Mouse (Mus musculus): ENCODE data around the gene C9orf72. TPM values are rescaled to one million over a fixed set of nuclear protein-coding genes. Genes with fewer than 3 reads are reported as not detected.

C9orf72 gene
- polyA plus RNA-seq, 1 experiment from 2014 or later: 12.0 TPM

GRCm38 (mm10) chr4:35221903-35222302 is 4.1 kb downstream of the C9orf72 start:
- H3K27ac ChIP-seq: no peak overlapping the region
- H3K27me3 ChIP-seq (replicated peaks): no peaks in the 10 kb centered on the region
- H3K36me3 ChIP-seq: no peaks in the 10 kb centered on the region
- H3K4me2 ChIP-seq: no peak overlapping the region
- no peak for ATAC-seq (ENCODE audit: insufficient read depth, low FRiP score, low read depth)
- H3K4me3 ChIP-seq (replicated peaks): no peak overlapping the region
- WGBS: 55% methylated on average over 4 of the region's 4 CpGs
- H3K4me1 ChIP-seq: no peaks in the 10 kb centered on the region
- H3K9ac ChIP-seq: no peak overlapping the region
- H3K9me3 ChIP-seq: no peaks in the 10 kb centered on the region

- Histone ChIP-seq H3K27me3 (replicated peaks) (no peaks in the 10 kb centered on the region), H3K4me1 (no peaks in the 10 kb centered on the region), H3K36me3 (0 out of 2 replicates have a peak, but pooled peaks cover 1% of the 10 kb centered on the region), H3K4me3 (replicated peaks) (no peak overlapping the region), H3K9me3 (no peaks in the 10 kb centered on the region), H3K4me2 (no peak overlapping the region), H3K27ac (no peak overlapping the region), H3K9ac (no peak overlapping the region)
- ATAC-seq (ENCODE audit: insufficient read depth, low FRiP score, low read depth): no peak
- 44% methylated on average over 2 of the region's 2 CpGs for WGBS
Observed at GRCm38 (mm10) chr4:35221131-35221530, 4.8 kb downstream of the C9orf72 start.

GRCm38 (mm10) chr4:35220108-35220731 is 5.8 kb downstream of the C9orf72 start:
- 67% methylated on average over 6 of the region's 6 CpGs for WGBS
- ATAC-seq (ENCODE audit: insufficient read depth, low FRiP score, low read depth): no peak
- Histone ChIP-seq H3K4me2 (no peak overlapping the region), H3K36me3 (0 out of 2 replicates have a peak, but pooled peaks cover 7% of the 10 kb centered on the region), H3K4me1 (no peaks in the 10 kb centered on the region), H3K4me3 (replicated peaks) (no peak overlapping the region), H3K27ac (no peak overlapping the region), H3K27me3 (replicated peaks) (no peaks in the 10 kb centered on the region), H3K9ac (no peak overlapping the region), H3K9me3 (no peaks in the 10 kb centered on the region)

GRCm38 (mm10) chr4:35204659-35205058 is 21.3 kb downstream of the C9orf72 start:
- Histone ChIP-seq H3K27me3 (replicated peaks) (no peaks in the 10 kb centered on the region), H3K4me3 (replicated peaks) (no peak overlapping the region), H3K27ac (no peak overlapping the region), H3K4me2 (no peak overlapping the region), H3K36me3 (peaks cover 8% of the 10 kb centered on the region; the same call in 1 of the 2 replicates), H3K4me1 (no peaks in the 10 kb centered on the region), H3K9ac (no peak overlapping the region), H3K9me3 (no peaks in the 10 kb centered on the region)
- WGBS: 52% methylated on average over 7 of the region's 7 CpGs
- ATAC-seq (ENCODE audit: insufficient read depth, low FRiP score, low read depth): no peak

- H3K36me3 ChIP-seq: peaks cover 8% of the 10 kb centered on the region; the same call in 1 of the 2 replicates
- ATAC-seq (ENCODE audit: insufficient read depth, low FRiP score, low read depth): peak; percentile 14; the same call in 1 of the 2 replicates
- 90% methylated on average over 2 of the region's 2 CpGs for WGBS
- no peaks in the 10 kb centered on the region for H3K9me3 ChIP-seq
- no peak overlapping the region for H3K27ac ChIP-seq
- H3K4me3 ChIP-seq (replicated peaks): no peak overlapping the region
- H3K9ac ChIP-seq: no peak overlapping the region
- H3K27me3 ChIP-seq (replicated peaks): no peaks in the 10 kb centered on the region
- H3K4me1 ChIP-seq: no peaks in the 10 kb centered on the region
- no peak overlapping the region for H3K4me2 ChIP-seq
Observed at GRCm38 (mm10) chr4:35203724-35204123, 22.3 kb downstream of the C9orf72 start.

- ATAC-seq (ENCODE audit: insufficient read depth, low FRiP score, low read depth): no peak
- no peak overlapping the region for H3K4me2 ChIP-seq
- H3K27me3 ChIP-seq (replicated peaks): no peaks in the 10 kb centered on the region
- no peak overlapping the region for H3K27ac ChIP-seq
- H3K4me3 ChIP-seq (replicated peaks): no peak overlapping the region
- no peaks in the 10 kb centered on the region for H3K4me1 ChIP-seq
- H3K9ac ChIP-seq: no peak overlapping the region
- peaks cover 11% of the 10 kb centered on the region for H3K36me3 ChIP-seq
- 75% methylated on average over 5 of the region's 5 CpGs for WGBS
- no peaks in the 10 kb centered on the region for H3K9me3 ChIP-seq
Observed at GRCm38 (mm10) chr4:35201700-35202099, 24.3 kb downstream of the C9orf72 start.

- 37% methylated on average over 7 of the region's 7 CpGs for WGBS
- no peak for ATAC-seq (ENCODE audit: insufficient read depth, low FRiP score, low read depth)
- H3K27me3 ChIP-seq (replicated peaks): no peaks in the 10 kb centered on the region
Observed at GRCm38 (mm10) chr4:35192725-35193124, 33.2 kb downstream of the C9orf72 start.

GRCm38 (mm10) chr4:35189794-35190193 is 36.2 kb downstream of the C9orf72 start:
- no peaks in the 10 kb centered on the region for H3K9me3 ChIP-seq
- no peaks in the 10 kb centered on the region for H3K27me3 ChIP-seq (replicated peaks)
- no peak overlapping the region for H3K4me2 ChIP-seq
- H3K36me3 ChIP-seq: 0 out of 2 replicates have a peak, but pooled peaks cover 4% of the 10 kb centered on the region
- no peak overlapping the region for H3K9ac ChIP-seq
- no peak overlapping the region for H3K27ac ChIP-seq
- ATAC-seq (ENCODE audit: insufficient read depth, low FRiP score, low read depth): no peak
- WGBS: 71% methylated on average over 5 of the region's 5 CpGs
- no peaks in the 10 kb centered on the region for H3K4me1 ChIP-seq
- no peak overlapping the region for H3K4me3 ChIP-seq (replicated peaks)

More at GRCm38 (mm10) chr4:35192725-35193124, 33.2 kb downstream of the C9orf72 start:
- Histone ChIP-seq H3K4me1 (no peaks in the 10 kb centered on the region), H3K4me2 (no peak overlapping the region), H3K36me3 (peaks cover 7% of the 10 kb centered on the region; the same call in 1 of the 2 replicates), H3K4me3 (replicated peaks) (no peak overlapping the region), H3K27ac (no peak overlapping the region), H3K9ac (no peak overlapping the region), H3K9me3 (no peaks in the 10 kb centered on the region)

GRCm38 (mm10) chr4:35187617-35188326 is 38.2 kb downstream of the C9orf72 start:
- ATAC-seq (ENCODE audit: insufficient read depth, low FRiP score, low read depth): no peak
- WGBS: 77% methylated on average over 8 of the region's 8 CpGs
- H3K4me1 ChIP-seq: no peaks in the 10 kb centered on the region
- no peak overlapping the region for H3K4me3 ChIP-seq (replicated peaks)
- H3K9ac ChIP-seq: no peak overlapping the region
- 0 out of 2 replicates have a peak, but pooled peaks cover 4% of the 10 kb centered on the region for H3K36me3 ChIP-seq
- H3K27ac ChIP-seq: no peak overlapping the region
- H3K4me2 ChIP-seq: no peak overlapping the region
- no peaks in the 10 kb centered on the region for H3K27me3 ChIP-seq (replicated peaks)
- H3K9me3 ChIP-seq: no peaks in the 10 kb centered on the region

- Histone ChIP-seq H3K27ac (no peak overlapping the region), H3K4me1 (no peaks in the 10 kb centered on the region), H3K4me3 (replicated peaks) (no peak overlapping the region), H3K9ac (no peak overlapping the region), H3K4me2 (no peak overlapping the region), H3K27me3 (replicated peaks) (no peaks in the 10 kb centered on the region), H3K9me3 (no peaks in the 10 kb centered on the region), H3K36me3 (no peaks in the 10 kb centered on the region)
- ATAC-seq (ENCODE audit: insufficient read depth, low FRiP score, low read depth): no peak
- 73% methylated on average over 12 of the region's 12 CpGs for WGBS
Observed at GRCm38 (mm10) chr4:35177926-35178645, 47.9 kb downstream of the C9orf72 start.

GRCm38 (mm10) chr4:35175566-35175965 is 50.4 kb downstream of the C9orf72 start:
- no peak for ATAC-seq (ENCODE audit: insufficient read depth, low FRiP score, low read depth)
- Histone ChIP-seq H3K27ac (no peak overlapping the region), H3K4me3 (replicated peaks) (no peak overlapping the region), H3K9me3 (no peaks in the 10 kb centered on the region), H3K9ac (no peak overlapping the region), H3K4me1 (no peaks in the 10 kb centered on the region), H3K36me3 (no peaks in the 10 kb centered on the region), H3K27me3 (replicated peaks) (no peaks in the 10 kb centered on the region), H3K4me2 (no peak overlapping the region)
- WGBS: 73% methylated on average over 2 of the region's 2 CpGs

GRCm38 (mm10) chr4:35173551-35173950 is 52.4 kb downstream of the C9orf72 start:
- no peaks in the 10 kb centered on the region for H3K4me1 ChIP-seq
- no peaks in the 10 kb centered on the region for H3K36me3 ChIP-seq
- H3K4me3 ChIP-seq (replicated peaks): no peak overlapping the region
- H3K4me2 ChIP-seq: no peak overlapping the region
- no peak overlapping the region for H3K27ac ChIP-seq
- H3K27me3 ChIP-seq (replicated peaks): no peaks in the 10 kb centered on the region
- ATAC-seq (ENCODE audit: insufficient read depth, low FRiP score, low read depth): no peak
- no peak overlapping the region for H3K9ac ChIP-seq
- H3K9me3 ChIP-seq: no peaks in the 10 kb centered on the region
- WGBS: 68% methylated on average over 1 of the region's 1 CpGs
